Mouse (Mus musculus) ES-E14 (cell line): ENCODE results near the gene Olfr1537.

Source experiments
- CHD2 ChIP-seq: IDR thresholded peaks from 2 replicates; pipeline ENCODE4 v1.6.1; 2014; ENCODE audit warnings: mild to moderate bottlenecking, low read depth, low read length, inconsistent platforms
- HCFC1 ChIP-seq: IDR thresholded peaks from 2 replicates; pipeline ENCODE4 v1.6.1; 2012; ENCODE audit warnings: low read length, inconsistent platforms, borderline replicate concordance; ENCODE audit not compliant: insufficient read depth
- MAFK ChIP-seq: IDR thresholded peaks from 2 replicates; pipeline ENCODE4 v1.6.1; 2014; ENCODE audit warnings: mild to moderate bottlenecking, low read depth, low read length, inconsistent platforms; ENCODE audit not compliant: insufficient read depth
- ZC3H11A ChIP-seq: IDR thresholded peaks from 2 replicates; pipeline ENCODE4 v1.6.1; 2012; ENCODE audit warnings: low read depth, mild to moderate bottlenecking, inconsistent platforms, low read length, borderline replicate concordance

DNA sequence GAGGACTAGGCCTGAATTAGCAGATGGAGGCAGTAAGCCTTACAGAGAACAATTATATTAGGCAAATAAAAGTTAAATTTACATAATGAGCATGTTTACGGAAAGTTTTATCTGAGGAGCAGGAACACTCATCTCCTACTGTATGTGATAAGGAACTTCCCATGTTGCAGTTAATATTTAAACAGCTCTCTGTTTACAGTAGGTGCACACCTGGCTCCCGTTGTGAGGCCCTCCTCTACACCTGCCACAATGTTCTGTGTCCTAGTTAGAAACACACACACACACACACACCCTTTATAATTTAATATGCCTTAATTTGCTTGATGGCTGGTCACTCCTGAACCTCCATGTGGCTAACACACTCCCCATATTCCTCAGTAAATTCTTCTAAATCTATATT, 37.3 kb upstream of the Olfr1537 start:
- TF ChIP-seq HCFC1 (no peak), MAFK (no peak), ZC3H11A (no peak), CHD2 (no peak)
